Mouse (Mus musculus): ENCODE measurements around the gene Akr1c19.

- no peak for TF ChIP-seq CTCF (conservative IDR thresholded peaks at IDR 0.05; ENCODE audit: insufficient read depth, insufficient read length, low read depth, low read length)
- TF ChIP-seq POLR2A (IDR thresholded peaks at IDR 0.05; ENCODE audit: low read depth, low read length): no peak
Observed at GRCm38 (mm10) chr13:4228441-4228840, at the start of gene Akr1c19.

Data from kidney, adult 2 months (tissue).